ENCODE assay signal across 8 mouse cellular contexts in genomic region chr19:45676723-45677269, GRCm38 (mm10). TPM values are rescaled to one million over a fixed set of nuclear protein-coding genes. Genes with fewer than 3 reads are reported as not detected.
DNase-seq lines count a peak whose midpoint lies in the region; ATAC-seq and TF ChIP-seq lines count a peak whose summit lies in the region.

No protein-coding gene starts in this region.

- no peak for TF ChIP-seq CTCF in thymus, adult 2 months (IDR thresholded peaks at IDR 0.05; ENCODE audit: borderline replicate concordance, control insufficient read depth, extremely low read depth, insufficient read depth, low read length, poor library complexity)

- H3K4me1 ChIP-seq in thymus, adult 2 months (replicated peaks; ENCODE audit: control insufficient read depth, insufficient read depth, low read length) = peaks cover 13% of the 10 kb centered on the region
- H3K4me1 ChIP-seq in limb, embryonic 15.5 days = peaks cover 13% of the 10 kb centered on the region
- peaks cover 8% of the 10 kb centered on the region; the same call in 1 of the 2 replicates for H3K4me1 ChIP-seq in stomach, embryonic 16.5 days (ENCODE audit: control insufficient read depth, insufficient read depth, low read length)

- ATAC-seq in limb, embryonic 15.5 days (ENCODE audit: insufficient number of reproducible peaks, low FRiP score, low TSS enrichment, low read depth) = no peak
- no peak for ATAC-seq in stomach, embryonic 16.5 days (ENCODE audit: insufficient read depth, low FRiP score)

- peak; percentile 35 for DNase-seq in embryo, embryonic 10 days (ENCODE audit: low spot score)
- no peak for DNase-seq in embryo, embryonic 11 days
- peak; percentile 30 for DNase-seq in thymus, postnatal 0 days (ENCODE audit: low spot score)
- no peak for DNase-seq in thymus, adult 2 months
- DNase-seq in adrenal gland, postnatal 14 days = no peak
- DNase-seq in lung, postnatal 4 days = no peak

- no peak overlapping the region for H3K9ac ChIP-seq in limb, embryonic 15.5 days
- peak overlapping the region; percentile 51; the same call in 1 of the 2 replicates for H3K9ac ChIP-seq in stomach, embryonic 16.5 days (ENCODE audit: low read length)

- TF ChIP-seq POLR2A in thymus, adult 2 months (IDR thresholded peaks at IDR 0.05; ENCODE audit: control insufficient read depth, extremely low read depth, insufficient read depth, low read length, poor library complexity) = no peak

- H3K36me3 ChIP-seq in thymus, adult 2 months (ENCODE audit: control insufficient read depth, insufficient read depth, low read length) = no peaks in the 10 kb centered on the region
- no peaks in the 10 kb centered on the region for H3K36me3 ChIP-seq in limb, embryonic 15.5 days
- no peaks in the 10 kb centered on the region for H3K36me3 ChIP-seq in stomach, embryonic 16.5 days (ENCODE audit: control insufficient read depth, insufficient read depth, low read length)

- no peak overlapping the region for H3K27ac ChIP-seq in thymus, adult 2 months (ENCODE audit: control insufficient read depth, insufficient read depth, low read length)
- H3K27ac ChIP-seq in limb, embryonic 15.5 days = no peak overlapping the region
- no peak overlapping the region for H3K27ac ChIP-seq in stomach, embryonic 16.5 days (ENCODE audit: low read length)

- H3K9me3 ChIP-seq in limb, embryonic 15.5 days = no peaks in the 10 kb centered on the region
- no peaks in the 10 kb centered on the region for H3K9me3 ChIP-seq in stomach, embryonic 16.5 days (replicated peaks; ENCODE audit: control insufficient read depth, low read length)

- H3K4me3 ChIP-seq in thymus, adult 2 months (ENCODE audit: control insufficient read depth, insufficient read depth, low read length) = no peak overlapping the region
- H3K4me3 ChIP-seq in limb, embryonic 15.5 days = peak overlapping the region; percentile 32
- H3K4me3 ChIP-seq in stomach, embryonic 16.5 days (replicated peaks; ENCODE audit: low read length) = peak overlapping the region; percentile 43

- 38% methylated on average over 16 of the region's 16 CpGs for WGBS in thymus, adult 2 months
- WGBS in limb, embryonic 15.5 days = 7% methylated on average over 16 of the region's 16 CpGs
- 12% methylated on average over 16 of the region's 16 CpGs for whole genome bisulfite sequencing in stomach, embryonic 16.5 days

- no peaks in the 10 kb centered on the region for H3K27me3 ChIP-seq in thymus, adult 2 months (ENCODE audit: control insufficient read depth, insufficient read depth, low read length)
- H3K27me3 ChIP-seq in limb, embryonic 15.5 days = peaks cover 21% of the 10 kb centered on the region; the same call in 1 of the 2 replicates
- peaks cover 5% of the 10 kb centered on the region for H3K27me3 ChIP-seq in stomach, embryonic 16.5 days (ENCODE audit: control insufficient read depth, insufficient read depth, low read length)

- peak overlapping the region; percentile 52 for H3K4me2 ChIP-seq in limb, embryonic 15.5 days
- peak overlapping the region; percentile 70 for H3K4me2 ChIP-seq in stomach, embryonic 16.5 days (ENCODE audit: low read depth, low read length)

RNA-seq across cellular contexts. Expression of gene Fbxw4, which starts 16.7 kb away (rescaled TPM):
- polyA plus RNA-seq in thymus, postnatal 0 days (2015; fragmentation: Nextera tagmentation; extraction: Ambion mirVana) = 23.0 and 24.5 TPM in 2 replicates
- 135 and 145 TPM in 2 replicates for polyA plus RNA-seq in thymus, adult 2 months (2012; rRNA removed)
- 4.2 and 4.3 TPM in 2 replicates for polyA plus RNA-seq in limb, embryonic 15.5 days (2015; fragmentation: Nextera tagmentation; extraction: Ambion mirVana)
- 2.8 and 5.4 TPM in 2 replicates for polyA plus RNA-seq in stomach, embryonic 16.5 days (2015; fragmentation: Nextera tagmentation; extraction: Ambion mirVana)
- 29.5 and 31.8 TPM in 2 replicates for total RNA-seq in adrenal gland, postnatal 14 days (2021)

Comparison
In these comparisons a context has a peak if more than half of its experiments do, and no peak if none do; other contexts are left out.
1. DNase-seq: peak in embryo, embryonic 10 days (single experiment) and thymus, postnatal 0 days (single experiment); none in embryo, embryonic 11 days (single experiment), thymus, adult 2 months (single experiment), adrenal gland, postnatal 14 days (single experiment) and lung, postnatal 4 days (0 of 2).